Mouse (Mus musculus) heart, embryonic 15.5 days (tissue): ENCODE measurements around the gene Zfp366. TPM values are rescaled to one million over a fixed set of nuclear protein-coding genes. Genes with fewer than 3 reads are reported as not detected.

Experiments
- ATAC-seq: fragments of 200-750 bp; cut with Nextera tagmentation; replicated peaks from 2 replicates; pipeline ENCODE4 v1.8.0; 2017; ENCODE audit warnings: low read depth, moderate TSS enrichment; ENCODE audit not compliant: insufficient number of reproducible peaks, insufficient read depth, low FRiP score
- H3K27ac ChIP-seq: fragments of 300-500 bp; sonication (generic); 2 replicates; pipeline ENCODE4 v1.5.1; 2015; ENCODE audit warnings: mild to moderate bottlenecking, inconsistent platforms
- H3K27me3 ChIP-seq: fragments of 300-500 bp; sonication (generic); 2 replicates; pipeline ENCODE4 v1.6.1; 2015; ENCODE audit warnings: inconsistent platforms
- H3K36me3 ChIP-seq: fragments of 300-500 bp; sonication (generic); 2 replicates; pipeline ENCODE4 v1.6.1; 2015; ENCODE audit warnings: mild to moderate bottlenecking, inconsistent platforms
- H3K4me1 ChIP-seq: fragments of 300-500 bp; sonication (generic); replicated peaks from 2 replicates; pipeline ENCODE4 v1.6.1; 2015; ENCODE audit warnings: inconsistent platforms
- H3K4me2 ChIP-seq: fragments of 300-500 bp; sonication (generic); 2 replicates; pipeline ENCODE4 v1.6.1; 2015; ENCODE audit warnings: inconsistent platforms, mild to moderate bottlenecking, moderate library complexity
- H3K4me3 ChIP-seq: fragments of 300-500 bp; sonication (generic); 2 replicates; pipeline ENCODE4 v1.5.1; 2015; ENCODE audit warnings: mild to moderate bottlenecking, inconsistent platforms
- H3K9ac ChIP-seq: fragments of 300-500 bp; sonication (generic); 2 replicates; pipeline ENCODE4 v1.6.1; 2015; ENCODE audit warnings: mild to moderate bottlenecking, inconsistent platforms
- H3K9me3 ChIP-seq: fragments of 300-500 bp; sonication (generic); replicated peaks from 2 replicates; pipeline ENCODE4 v1.6.1; 2016; ENCODE audit warnings: inconsistent platforms
- WGBS: fragments of 180-500 bp; shearing (Covaris S2); methylation state at CpG from one replicate; pipeline ENCODE4 v1.1.7; 2015; ENCODE audit warnings: mixed read lengths; 5-methylcytosine and 5-hydroxymethylcytosine counted together
- polyA plus RNA-seq: library from polyadenylated mRNA; unstranded; fragments of >200 nt; fragmentation: Nextera tagmentation; extraction: Ambion mirVana; gene quantifications from 2 replicates; pipeline ENCODE4 v1.2.1, GENCODE M21; 2015

Zfp366 gene
- polyA plus RNA-seq, 1 experiment from 2014 or later: 0.62 TPM

GRCm38 (mm10) chr13:99216005-99216404 is 31.4 kb downstream of the Zfp366 start:
- no peaks in the 10 kb centered on the region for H3K27me3 ChIP-seq
- H3K4me1 ChIP-seq: peaks cover 10% of the 10 kb centered on the region
- no peak overlapping the region for H3K4me2 ChIP-seq
- ATAC-seq: no peak
- no peak overlapping the region for H3K4me3 ChIP-seq
- no peaks in the 10 kb centered on the region for H3K9me3 ChIP-seq
- H3K36me3 ChIP-seq: no peaks in the 10 kb centered on the region
- H3K27ac ChIP-seq: no peak overlapping the region
- H3K9ac ChIP-seq: no peak overlapping the region
- WGBS: 88% methylated on average over 2 of the region's 2 CpGs

- no peak overlapping the region for H3K4me3 ChIP-seq
- peaks cover 7% of the 10 kb centered on the region for H3K4me1 ChIP-seq
- 24% methylated on average over 4 of the region's 4 CpGs for WGBS
- ATAC-seq: 0 out of 2 replicates have a peak, but pooled peaks have one; percentile 27
- H3K4me2 ChIP-seq: no peak overlapping the region
- peak overlapping the region; percentile 37 for H3K27ac ChIP-seq
- H3K9me3 ChIP-seq: no peaks in the 10 kb centered on the region
- no peak overlapping the region for H3K9ac ChIP-seq
- no peaks in the 10 kb centered on the region for H3K27me3 ChIP-seq
- no peaks in the 10 kb centered on the region for H3K36me3 ChIP-seq
Measured at GRCm38 (mm10) chr13:99217984-99218383, 33.4 kb downstream of the Zfp366 start.

GRCm38 (mm10) chr13:99219586-99219985 is 35.0 kb downstream of the Zfp366 start:
- H3K4me2 ChIP-seq: no peak overlapping the region
- no peak overlapping the region for H3K4me3 ChIP-seq
- ATAC-seq: no peak
- 90% methylated on average over 4 of the region's 4 CpGs for WGBS
- no peaks in the 10 kb centered on the region for H3K9me3 ChIP-seq
- H3K27ac ChIP-seq: no peak overlapping the region
- H3K27me3 ChIP-seq: no peaks in the 10 kb centered on the region
- H3K4me1 ChIP-seq: no peaks in the 10 kb centered on the region
- H3K9ac ChIP-seq: no peak overlapping the region
- no peaks in the 10 kb centered on the region for H3K36me3 ChIP-seq

GRCm38 (mm10) chr13:99221996-99222395 is 37.4 kb downstream of the Zfp366 start:
- Histone ChIP-seq H3K4me2 (no peak overlapping the region), H3K36me3 (no peaks in the 10 kb centered on the region), H3K27ac (no peak overlapping the region), H3K4me3 (no peak overlapping the region), H3K9me3 (no peaks in the 10 kb centered on the region), H3K9ac (no peak overlapping the region), H3K4me1 (peaks cover 17% of the 10 kb centered on the region), H3K27me3 (no peaks in the 10 kb centered on the region)
- no peak for ATAC-seq
- 89% methylated on average over 3 of the region's 3 CpGs for WGBS

- Histone ChIP-seq H3K9me3 (no peaks in the 10 kb centered on the region), H3K9ac (no peak overlapping the region), H3K36me3 (no peaks in the 10 kb centered on the region), H3K4me3 (no peak overlapping the region), H3K4me2 (no peak overlapping the region), H3K4me1 (peaks cover 22% of the 10 kb centered on the region), H3K27ac (no peak overlapping the region), H3K27me3 (no peaks in the 10 kb centered on the region)
- WGBS: 88% methylated on average over 5 of the region's 5 CpGs
- ATAC-seq: no peak
Measured at GRCm38 (mm10) chr13:99222476-99222875, 37.9 kb downstream of the Zfp366 start.

GRCm38 (mm10) chr13:99223321-99223884 is 38.8 kb downstream of the Zfp366 start:
- H3K4me3 ChIP-seq: no peak overlapping the region
- no peaks in the 10 kb centered on the region for H3K9me3 ChIP-seq
- H3K4me2 ChIP-seq: no peak overlapping the region
- no peak overlapping the region for H3K27ac ChIP-seq
- no peak overlapping the region for H3K9ac ChIP-seq
- no peaks in the 10 kb centered on the region for H3K27me3 ChIP-seq
- peaks cover 26% of the 10 kb centered on the region for H3K4me1 ChIP-seq
- ATAC-seq: no peak
- H3K36me3 ChIP-seq: no peaks in the 10 kb centered on the region
- WGBS: 72% methylated on average over 8 of the region's 8 CpGs

- H3K27ac ChIP-seq: no peak overlapping the region
- H3K9ac ChIP-seq: no peak overlapping the region
- no peaks in the 10 kb centered on the region for H3K27me3 ChIP-seq
- H3K4me2 ChIP-seq: no peak overlapping the region
- no peak for ATAC-seq
- no peaks in the 10 kb centered on the region for H3K36me3 ChIP-seq
- no peak overlapping the region for H3K4me3 ChIP-seq
- 89% methylated on average over 8 of the region's 8 CpGs for WGBS
- H3K4me1 ChIP-seq: peaks cover 26% of the 10 kb centered on the region
- no peaks in the 10 kb centered on the region for H3K9me3 ChIP-seq
Measured at GRCm38 (mm10) chr13:99223917-99224316, 39.3 kb downstream of the Zfp366 start.

GRCm38 (mm10) chr13:99225374-99226240 is 41.0 kb downstream of the Zfp366 start:
- H3K4me3 ChIP-seq: no peak overlapping the region
- H3K4me1 ChIP-seq: peaks cover 38% of the 10 kb centered on the region
- H3K36me3 ChIP-seq: no peaks in the 10 kb centered on the region
- ATAC-seq: no peak
- no peak overlapping the region for H3K4me2 ChIP-seq
- peak overlapping the region; percentile 79 for H3K27ac ChIP-seq
- H3K9me3 ChIP-seq: no peaks in the 10 kb centered on the region
- no peak overlapping the region for H3K9ac ChIP-seq
- no peaks in the 10 kb centered on the region for H3K27me3 ChIP-seq
- 51% methylated on average over 10 of the region's 10 CpGs for WGBS

GRCm38 (mm10) chr13:99226809-99227208 is 42.2 kb downstream of the Zfp366 start:
- Histone ChIP-seq H3K27ac (peak overlapping the region; percentile 33; the same call in 1 of the 2 replicates), H3K4me3 (no peak overlapping the region)
- ATAC-seq: no peak

GRCm38 (mm10) chr13:99227456-99228250 is 43.0 kb downstream of the Zfp366 start:
- Histone ChIP-seq H3K36me3 (no peaks in the 10 kb centered on the region), H3K27me3 (no peaks in the 10 kb centered on the region), H3K9me3 (no peaks in the 10 kb centered on the region), H3K9ac (no peak overlapping the region), H3K4me3 (no peak overlapping the region), H3K4me1 (peaks cover 41% of the 10 kb centered on the region), H3K4me2 (no peak overlapping the region), H3K27ac (peak overlapping the region; percentile 33; the same call in 1 of the 2 replicates)
- no peak for ATAC-seq
- WGBS: 50% methylated on average over 16 of the region's 16 CpGs

More at GRCm38 (mm10) chr13:99226809-99227208, 42.2 kb downstream of the Zfp366 start:
- no peaks in the 10 kb centered on the region for H3K9me3 ChIP-seq
- WGBS: 77% methylated on average over 3 of the region's 3 CpGs
- H3K9ac ChIP-seq: no peak overlapping the region
- peaks cover 41% of the 10 kb centered on the region for H3K4me1 ChIP-seq
- no peaks in the 10 kb centered on the region for H3K27me3 ChIP-seq
- no peaks in the 10 kb centered on the region for H3K36me3 ChIP-seq
- H3K4me2 ChIP-seq: no peak overlapping the region
